Mouse (Mus musculus): Measurements from ENCODE around the gene Castor1. TPM values are rescaled to one million over a fixed set of nuclear protein-coding genes. Genes with fewer than 3 reads are reported as not detected.

Castor1 gene
- total RNA-seq, 1 experiment from 2014 or later, result 2.4 TPM

DNA sequence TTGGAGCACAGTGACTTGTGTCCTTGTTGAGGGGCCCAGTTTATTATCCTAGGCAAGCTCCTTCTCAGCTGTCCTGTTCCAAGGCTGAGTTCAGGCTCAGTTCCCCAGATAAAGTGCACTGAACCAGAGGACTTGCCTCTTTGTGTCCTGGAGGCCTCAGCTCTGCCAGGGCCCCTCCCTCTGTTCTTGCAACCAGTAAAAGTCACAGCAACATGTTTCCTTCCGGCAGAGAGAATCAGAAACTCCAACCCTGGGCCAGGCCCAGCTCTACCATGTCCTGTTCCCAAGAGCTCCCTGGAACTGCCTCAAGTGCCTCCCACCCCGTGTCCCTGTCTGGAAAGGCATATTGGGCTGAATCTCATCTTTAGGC, 14.3 kb upstream of the Castor1 start:
- no peak for ATAC-seq (replicated peaks; ENCODE audit: insufficient number of reproducible peaks, low FRiP score, low TSS enrichment, poor library complexity, severe bottlenecking)

DNA sequence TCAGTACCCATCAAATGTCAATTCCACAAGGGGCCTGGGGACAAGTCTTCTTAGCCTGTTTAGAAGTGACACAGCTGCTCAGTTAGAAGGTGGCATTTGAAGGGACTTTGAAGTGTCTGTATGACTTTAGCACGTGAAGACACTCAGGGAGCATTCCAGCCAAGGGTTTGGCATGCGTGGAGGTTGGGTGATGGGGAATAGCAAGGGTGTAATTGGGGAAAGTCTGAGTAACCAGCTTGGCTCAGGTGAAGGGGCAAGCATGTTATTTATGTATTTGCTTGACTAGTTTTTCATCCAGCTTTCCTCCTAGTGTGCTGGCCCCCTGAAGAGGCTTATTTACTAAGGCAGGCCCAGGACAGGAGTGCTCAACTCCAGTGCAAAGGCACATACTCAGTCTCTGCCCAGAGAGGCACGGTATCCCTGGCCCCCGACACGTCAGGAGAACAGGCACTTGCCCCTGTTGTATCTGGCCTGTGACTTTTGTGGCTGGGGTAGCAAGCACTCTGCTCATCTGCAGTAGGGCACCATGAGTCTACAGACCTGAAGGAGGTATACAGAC, 12.8 kb upstream of the Castor1 start:
- no peak for ATAC-seq (replicated peaks; ENCODE audit: insufficient number of reproducible peaks, low FRiP score, low TSS enrichment, poor library complexity, severe bottlenecking)

- no peak for ATAC-seq (replicated peaks; ENCODE audit: insufficient number of reproducible peaks, low FRiP score, low TSS enrichment, poor library complexity, severe bottlenecking)
Measured at GRCm38 (mm10) chr11:4205951-4206350, 12.1 kb upstream of the Castor1 start.

DNA sequence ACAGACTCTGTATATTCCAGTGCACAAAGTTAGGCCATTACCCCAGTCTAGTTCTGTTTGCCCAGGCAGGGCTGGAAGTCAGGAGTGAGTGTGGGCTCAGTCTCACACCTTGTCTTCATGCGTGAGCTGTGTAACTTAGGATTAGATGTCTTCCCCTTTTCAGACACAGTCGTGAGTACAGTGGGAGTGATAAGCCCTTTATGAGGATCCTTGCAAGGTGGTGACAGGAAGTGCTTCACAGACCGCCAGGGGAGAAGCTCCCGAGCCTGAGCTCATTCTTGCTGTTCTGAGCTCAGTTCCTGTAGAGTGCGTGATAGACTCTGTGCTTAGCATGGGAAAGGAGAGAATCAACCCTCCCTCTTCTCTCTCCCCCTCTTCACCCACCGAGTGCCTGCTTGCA, 11.5 kb upstream of the Castor1 start:
- no peak for ATAC-seq (replicated peaks; ENCODE audit: insufficient number of reproducible peaks, low FRiP score, low TSS enrichment, poor library complexity, severe bottlenecking)

GRCm38 (mm10) chr11:4207655-4208054, 10.4 kb upstream of the Castor1 start:
- ATAC-seq (replicated peaks; ENCODE audit: insufficient number of reproducible peaks, low FRiP score, low TSS enrichment, poor library complexity, severe bottlenecking), result no peak

DNA sequence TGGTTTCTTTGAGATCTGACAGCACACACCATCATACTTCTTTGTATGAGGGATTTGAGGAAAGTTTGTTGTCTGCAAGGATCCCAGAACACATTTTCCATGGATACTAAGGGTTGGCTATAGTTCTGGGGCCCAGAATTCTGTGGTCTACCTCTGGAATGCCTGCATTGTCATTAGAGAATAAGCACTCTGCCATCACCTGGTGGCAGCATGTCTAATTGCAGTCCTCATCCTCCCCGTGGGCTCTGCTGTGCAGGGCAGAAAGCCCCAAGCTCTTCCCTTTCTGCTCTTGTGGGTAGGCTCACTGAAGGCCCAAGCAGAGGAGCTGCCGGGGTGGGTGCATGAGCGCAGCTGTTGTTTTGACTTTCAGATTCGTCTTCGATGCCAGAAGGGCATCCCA, 8.5 kb upstream of the Castor1 start:
- ATAC-seq (replicated peaks; ENCODE audit: insufficient number of reproducible peaks, low FRiP score, low TSS enrichment, poor library complexity, severe bottlenecking), result no peak

DNA sequence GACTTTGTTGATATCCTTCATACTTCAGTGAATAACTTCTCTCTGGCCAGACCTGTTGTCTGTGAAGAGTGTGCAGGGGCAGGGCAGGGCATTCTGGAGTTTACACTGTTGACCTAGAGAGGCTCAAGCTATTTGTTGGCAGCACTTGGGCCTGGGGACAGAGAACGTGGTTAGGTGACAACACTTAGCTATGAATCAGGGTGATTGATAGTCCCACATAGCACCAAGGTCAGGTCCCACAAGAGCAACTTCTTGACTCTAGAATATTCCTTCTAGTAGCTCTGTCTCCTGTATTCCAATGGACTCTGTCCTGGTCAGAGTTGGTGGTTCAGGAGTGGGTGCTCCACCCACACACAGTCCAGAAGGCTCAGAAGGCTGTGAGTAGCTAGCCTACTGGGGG, 7.2 kb upstream of the Castor1 start:
- no peak for ATAC-seq (replicated peaks; ENCODE audit: insufficient number of reproducible peaks, low FRiP score, low TSS enrichment, poor library complexity, severe bottlenecking)

DNA sequence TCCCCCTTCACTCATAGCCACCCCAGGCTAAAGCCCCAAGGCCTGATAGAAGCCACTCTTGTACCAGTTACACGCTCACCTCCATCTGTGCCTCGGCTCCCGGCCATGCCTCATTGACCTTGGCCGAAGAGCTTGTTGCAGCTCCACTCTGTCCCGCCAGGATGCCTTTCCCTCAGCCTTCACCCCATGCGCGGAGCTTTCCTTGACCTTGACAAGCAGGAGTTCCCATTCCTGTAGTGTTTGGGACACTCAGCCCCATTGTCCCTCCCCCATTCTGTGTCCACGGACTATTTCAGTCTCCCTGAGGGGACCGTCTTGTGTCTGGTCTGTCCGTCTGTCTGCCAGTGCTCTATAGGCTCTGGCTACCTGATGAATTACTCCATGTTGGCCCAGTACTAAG, 4.9 kb upstream of the Castor1 start:
- no peak for ATAC-seq (replicated peaks; ENCODE audit: insufficient number of reproducible peaks, low FRiP score, low TSS enrichment, poor library complexity, severe bottlenecking)

- no peak for ATAC-seq (replicated peaks; ENCODE audit: insufficient number of reproducible peaks, low FRiP score, low TSS enrichment, poor library complexity, severe bottlenecking)
Measured at GRCm38 (mm10) chr11:4214572-4214971, 3.5 kb upstream of the Castor1 start.

- no peak for ATAC-seq (replicated peaks; ENCODE audit: insufficient number of reproducible peaks, low FRiP score, low TSS enrichment, poor library complexity, severe bottlenecking)
Measured at GRCm38 (mm10) chr11:4215061-4215460, 3.0 kb upstream of the Castor1 start.

GRCm38 (mm10) chr11:4216248-4217000, 1.6 kb upstream of the Castor1 start:
- ATAC-seq (replicated peaks; ENCODE audit: insufficient number of reproducible peaks, low FRiP score, low TSS enrichment, poor library complexity, severe bottlenecking), result no peak

DNA sequence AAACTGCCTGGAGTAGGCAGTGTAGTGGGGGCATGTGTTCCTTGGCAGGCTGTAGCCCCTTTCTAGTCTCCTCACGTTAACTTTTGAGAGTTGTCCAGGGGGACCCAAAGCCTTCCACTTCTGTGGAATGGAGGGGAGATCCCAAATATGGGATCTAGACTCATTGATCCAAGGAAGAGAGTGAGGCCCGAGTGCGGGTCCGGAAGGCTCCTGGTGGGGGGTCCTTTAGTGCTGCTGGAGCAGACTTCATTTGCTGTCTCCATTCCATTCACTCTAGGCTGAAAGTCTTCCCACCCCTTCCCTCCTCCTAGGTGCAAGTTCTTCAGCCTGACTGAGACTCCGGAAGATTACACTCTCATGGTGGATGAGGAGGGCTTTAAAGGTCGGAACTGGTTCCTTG, 612 bp downstream of the Castor1 start:
- no peak for ATAC-seq (replicated peaks; ENCODE audit: insufficient number of reproducible peaks, low FRiP score, low TSS enrichment, poor library complexity, severe bottlenecking)

GRCm38 (mm10) chr11:4219317-4219751, 1.3 kb downstream of the Castor1 start:
- ATAC-seq (replicated peaks; ENCODE audit: insufficient number of reproducible peaks, low FRiP score, low TSS enrichment, poor library complexity, severe bottlenecking), result no peak

- ATAC-seq (replicated peaks; ENCODE audit: insufficient number of reproducible peaks, low FRiP score, low TSS enrichment, poor library complexity, severe bottlenecking), result no peak
Measured at GRCm38 (mm10) chr11:4219908-4220307, 1.9 kb downstream of the Castor1 start.

GRCm38 (mm10) chr11:4220443-4221400, 2.7 kb downstream of the Castor1 start:
- peak; percentile 64 for ATAC-seq (replicated peaks; ENCODE audit: insufficient number of reproducible peaks, low FRiP score, low TSS enrichment, poor library complexity, severe bottlenecking)

GRCm38 (mm10) chr11:4222046-4222950, 4.3 kb downstream of the Castor1 start:
- ATAC-seq (replicated peaks; ENCODE audit: insufficient number of reproducible peaks, low FRiP score, low TSS enrichment, poor library complexity, severe bottlenecking), result no peak; the same call in 1 of the 2 replicates

DNA sequence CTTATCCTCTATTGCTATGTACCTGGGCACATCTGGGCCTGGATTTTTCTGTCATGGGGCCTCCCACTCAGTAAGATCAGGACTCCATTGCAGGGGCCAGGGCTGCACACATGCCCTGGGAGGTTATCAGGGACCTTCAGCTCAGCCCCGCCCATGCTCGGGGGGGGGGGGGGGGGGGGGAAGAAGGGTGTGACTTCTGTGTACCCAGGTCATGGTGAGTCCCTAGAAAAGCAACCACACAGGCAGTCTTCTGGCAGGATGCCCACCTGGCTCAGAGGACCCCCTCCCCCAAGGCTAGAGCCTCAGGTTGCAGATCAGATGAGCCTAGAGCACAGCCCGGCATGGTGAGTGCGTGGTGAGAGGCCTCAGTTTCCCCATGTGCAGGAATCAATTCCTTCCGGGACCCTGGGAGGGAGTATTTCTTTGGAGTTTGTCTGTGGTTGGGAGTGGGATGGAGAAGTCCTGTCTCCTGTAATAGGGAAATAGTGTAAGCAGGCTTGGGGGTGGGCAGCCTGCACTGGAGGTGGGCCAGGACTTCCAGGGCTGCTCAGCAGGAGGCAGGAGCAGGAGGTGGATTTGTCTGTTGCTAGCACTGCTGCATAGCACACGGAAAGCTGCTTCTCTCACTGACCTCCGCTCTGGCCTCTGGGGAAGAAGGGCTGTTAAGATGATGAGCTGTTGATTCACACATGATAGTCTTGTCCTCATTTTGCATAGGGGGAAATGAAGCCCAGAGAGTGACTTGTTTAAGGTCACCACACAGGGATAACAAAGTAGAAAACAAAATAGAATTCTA, 5.6 kb downstream of the Castor1 start:
- ATAC-seq (replicated peaks; ENCODE audit: insufficient number of reproducible peaks, low FRiP score, low TSS enrichment, poor library complexity, severe bottlenecking), result no peak

DNA sequence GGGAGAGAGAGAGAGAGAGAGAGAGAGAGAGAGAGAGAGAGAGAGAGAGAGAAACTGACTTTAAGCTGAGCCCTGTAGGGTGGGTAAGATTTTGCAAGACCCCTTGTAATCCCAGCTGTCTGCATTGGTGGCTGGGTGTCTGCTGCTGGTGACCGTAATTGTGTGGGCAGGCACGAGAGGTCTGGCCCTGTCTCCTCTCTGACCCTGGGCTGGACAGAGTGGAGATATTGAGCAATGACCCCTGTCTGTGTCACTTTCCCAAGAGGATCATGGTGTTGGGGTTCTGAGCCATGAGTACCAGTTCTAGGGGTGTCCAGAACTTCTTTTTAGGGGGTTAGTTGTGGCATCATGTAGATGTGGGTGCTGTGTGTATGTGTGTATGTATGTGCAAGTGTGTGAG, 6.2 kb downstream of the Castor1 start:
- no peak for ATAC-seq (replicated peaks; ENCODE audit: insufficient number of reproducible peaks, low FRiP score, low TSS enrichment, poor library complexity, severe bottlenecking)
